Mouse (Mus musculus) liver (tissue): ENCODE measurements around the gene Phlda1.

Source experiments
- DNase-seq: peaks from one replicate; pipeline ENCODE4 v3.0.0-alpha.2; 2020; ENCODE audit warnings: mixed read lengths

Gene Phlda1

DNA sequence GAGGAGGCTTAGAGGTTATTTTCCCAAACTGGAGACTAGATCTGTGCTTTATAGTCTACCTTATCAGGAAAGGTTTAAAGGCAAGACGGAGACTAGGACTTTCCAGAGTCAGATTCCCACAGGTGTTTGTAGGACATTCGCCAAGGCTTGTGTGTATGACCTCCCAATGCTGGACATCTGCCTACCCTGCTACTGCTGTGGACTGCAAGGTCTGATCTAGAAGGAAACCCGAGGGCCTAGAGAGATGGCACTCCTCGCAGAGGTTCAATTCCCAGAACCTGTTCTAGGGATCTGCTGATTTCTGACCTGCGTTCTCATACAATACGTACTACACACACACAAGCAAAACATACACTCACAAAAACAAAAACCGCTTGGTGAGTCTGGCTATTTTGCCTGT lies 680 bp upstream of the Phlda1 start:
- DNase-seq, result no peak

DNA sequence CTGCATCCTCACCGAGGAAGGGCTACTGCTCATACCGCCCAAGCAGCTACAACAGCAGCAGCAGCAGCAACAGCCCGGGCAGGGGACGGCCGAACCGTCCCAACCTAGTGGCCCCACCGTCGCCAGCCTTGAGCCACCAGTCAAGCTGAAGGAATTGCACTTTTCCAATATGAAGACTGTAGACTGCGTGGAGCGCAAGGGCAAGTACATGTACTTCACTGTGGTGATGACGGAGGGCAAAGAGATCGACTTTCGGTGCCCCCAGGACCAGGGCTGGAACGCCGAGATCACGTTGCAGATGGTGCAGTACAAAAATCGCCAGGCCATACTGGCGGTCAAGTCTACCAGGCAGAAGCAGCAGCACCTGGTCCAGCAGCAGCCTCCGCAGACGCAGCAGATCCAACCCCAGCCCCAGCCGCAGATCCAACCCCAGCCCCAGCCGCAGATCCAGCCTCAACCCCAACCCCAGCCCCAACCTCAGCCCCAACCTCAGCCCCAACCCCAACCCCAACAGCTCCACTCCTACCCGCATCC lies 907 bp downstream of the Phlda1 start:
- DNase-seq, result peak; percentile 15

DNA sequence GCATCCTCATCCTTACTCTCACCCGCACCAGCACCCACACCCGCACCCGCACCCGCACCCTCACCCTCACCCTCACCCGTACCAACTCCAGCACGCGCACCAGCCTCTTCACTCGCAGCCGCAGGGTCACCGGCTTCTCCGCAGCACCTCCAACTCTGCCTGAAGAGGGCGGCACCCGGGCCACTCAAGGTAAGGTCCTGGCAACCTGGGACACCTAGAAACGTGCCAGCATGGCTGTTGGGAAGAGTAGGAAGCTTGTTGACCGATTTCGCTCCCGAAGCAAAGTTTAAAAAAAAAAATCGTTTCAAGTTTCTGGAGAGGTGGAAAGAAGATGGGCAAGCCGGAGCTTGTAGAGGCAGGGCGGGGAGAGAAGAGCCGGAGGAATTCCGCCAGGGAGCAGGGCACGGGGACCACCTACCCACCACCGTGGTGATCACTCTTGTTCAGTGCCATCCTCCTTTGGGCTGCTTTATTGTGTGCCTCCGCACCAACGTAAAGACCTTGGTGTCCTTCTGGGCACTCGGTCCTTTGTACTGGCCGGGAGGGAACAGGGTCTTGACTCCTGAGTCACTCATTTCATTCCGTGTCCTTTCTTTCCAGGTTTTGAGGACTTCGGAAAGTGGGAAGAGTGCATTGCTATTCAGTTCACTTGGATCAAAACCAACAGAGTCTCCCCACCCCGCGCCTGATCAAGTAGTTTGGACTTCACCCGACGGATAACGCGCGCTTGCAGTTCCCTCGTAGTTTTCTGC lies 1.6 kb downstream of the Phlda1 start:
- DNase-seq, result peak; percentile 67

DNA sequence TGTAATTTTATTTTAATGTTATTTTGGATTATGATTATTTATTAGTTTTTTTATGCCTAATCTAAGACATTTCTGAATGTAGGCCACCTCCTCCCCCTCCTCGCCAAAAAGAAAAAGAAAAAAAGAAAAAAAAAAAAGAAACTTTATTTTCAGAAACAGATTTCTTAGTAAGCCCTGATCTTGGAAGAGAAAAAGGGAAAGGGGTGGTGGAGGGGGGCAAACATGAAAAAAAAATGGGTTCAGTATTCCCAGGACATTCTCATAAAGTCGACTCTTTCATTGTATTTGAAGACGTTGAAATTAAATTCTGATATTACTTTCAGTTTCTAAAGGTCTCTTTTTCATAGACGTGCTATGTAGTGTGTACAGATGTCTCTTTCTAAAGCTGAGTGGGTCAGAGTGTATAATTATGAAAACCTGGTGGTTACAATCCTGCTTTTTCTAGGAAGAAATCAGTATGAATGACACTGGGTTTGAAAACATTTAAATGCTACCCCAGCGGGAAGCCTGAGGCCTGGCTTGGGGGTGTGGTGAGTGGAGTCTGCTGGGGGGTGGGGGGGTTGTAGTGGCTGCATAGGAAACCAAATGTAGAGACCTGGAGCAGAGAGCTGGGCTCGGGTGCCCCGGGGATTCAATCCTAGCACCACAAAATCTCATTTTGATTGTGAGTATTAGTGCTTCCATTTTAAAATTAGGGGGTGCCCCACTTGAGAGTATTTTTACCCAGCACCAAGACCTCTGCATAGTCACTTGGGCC lies 2.4 kb downstream of the Phlda1 start:
- DNase-seq, result no peak

DNA sequence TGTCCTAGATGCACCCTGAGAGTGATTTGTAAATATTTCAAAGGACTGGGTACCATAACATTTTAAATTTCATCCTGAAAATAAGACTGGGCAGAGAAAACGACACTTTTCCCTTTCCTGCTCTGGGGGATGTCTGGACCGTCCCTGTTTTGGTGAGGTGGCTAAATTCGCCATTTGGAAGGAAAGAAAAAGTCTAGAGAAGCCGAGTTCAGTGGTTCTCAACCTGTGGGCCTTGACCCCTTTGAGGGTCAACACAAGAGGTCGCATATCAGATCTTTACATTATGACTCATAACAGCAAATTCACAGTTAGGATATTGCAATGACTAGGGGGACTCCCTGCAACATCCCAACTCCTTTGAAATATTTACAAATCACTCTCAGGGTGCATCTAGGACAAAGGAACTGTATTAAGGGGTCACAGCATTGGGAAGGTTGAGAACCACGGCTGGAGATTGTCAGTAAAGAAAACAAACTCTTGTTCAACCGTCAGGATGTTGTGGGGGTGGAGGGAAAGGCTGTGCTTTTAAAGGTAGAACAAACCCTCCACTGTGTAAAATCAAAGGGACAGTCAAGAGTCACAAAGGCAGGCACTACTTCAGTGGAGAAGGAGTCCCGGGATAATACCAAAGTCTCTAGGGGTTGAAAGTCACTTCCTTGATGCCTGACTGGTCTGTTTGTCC lies 3.2 kb downstream of the Phlda1 start:
- no peak for DNase-seq

DNA sequence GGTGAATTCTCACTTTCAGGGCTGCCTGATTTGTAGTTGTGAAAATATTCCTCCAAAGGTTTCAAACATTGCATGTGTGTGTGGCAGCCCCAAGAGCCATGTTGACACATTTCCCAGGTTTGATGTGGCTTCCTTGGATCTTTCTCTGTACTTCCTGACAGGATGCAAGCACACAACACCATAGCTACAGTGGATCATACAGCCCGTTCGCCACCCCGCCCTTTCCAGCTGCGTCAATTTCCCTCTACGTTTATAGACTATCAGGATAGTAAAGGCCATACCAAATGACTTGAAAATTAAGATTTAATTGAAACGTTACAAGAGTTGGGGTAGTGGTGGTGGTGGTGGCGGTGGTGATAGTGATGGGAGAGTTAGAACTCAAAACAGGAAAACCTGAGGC lies 3.9 kb downstream of the Phlda1 start:
- no peak for DNase-seq

DNA sequence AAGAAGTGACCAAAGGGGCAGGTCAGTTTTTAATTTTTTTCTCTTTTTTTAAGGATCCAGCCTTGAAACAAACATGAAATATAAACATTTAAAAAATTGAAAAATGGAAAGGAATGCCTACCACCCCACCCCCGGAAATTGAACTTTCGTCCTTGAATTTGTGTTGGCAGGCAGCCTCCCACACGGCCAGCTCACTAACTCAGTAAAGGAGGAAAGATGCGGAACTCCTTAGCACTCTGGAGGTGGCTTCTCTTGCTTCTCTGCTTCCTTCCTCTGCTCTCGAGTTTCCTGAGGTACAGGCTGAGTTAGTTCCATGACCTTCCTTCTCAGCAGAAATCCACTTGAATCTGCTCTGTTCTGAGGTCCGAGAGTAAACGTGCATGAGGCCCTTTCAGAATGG lies 4.7 kb downstream of the Phlda1 start:
- no peak for DNase-seq

DNA sequence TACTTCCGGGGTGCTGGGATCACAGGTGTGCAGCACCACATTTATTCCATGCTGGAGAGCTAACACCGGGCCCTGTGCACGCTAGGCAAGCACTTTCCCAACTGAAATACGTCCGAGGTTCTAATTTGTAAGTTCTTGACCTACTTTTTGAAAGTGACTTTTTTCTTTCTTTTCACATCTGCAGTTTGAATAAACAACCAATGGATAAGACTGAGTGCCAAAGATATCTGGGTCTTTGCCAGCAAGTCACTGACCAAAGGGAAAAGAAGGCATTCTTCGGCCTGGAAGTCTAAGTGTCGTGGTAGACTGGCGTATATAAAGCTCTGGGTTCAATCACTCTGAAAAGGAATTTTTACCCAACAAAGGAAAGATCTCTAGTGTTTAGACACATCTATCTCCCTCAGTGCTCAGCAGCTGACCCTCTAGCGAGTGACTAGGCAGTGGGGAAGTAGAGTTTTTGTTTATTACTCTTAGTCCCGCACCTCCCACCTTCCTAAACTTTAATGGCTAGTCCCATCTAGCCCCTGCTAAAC lies 6.0 kb downstream of the Phlda1 start:
- DNase-seq, result no peak

DNA sequence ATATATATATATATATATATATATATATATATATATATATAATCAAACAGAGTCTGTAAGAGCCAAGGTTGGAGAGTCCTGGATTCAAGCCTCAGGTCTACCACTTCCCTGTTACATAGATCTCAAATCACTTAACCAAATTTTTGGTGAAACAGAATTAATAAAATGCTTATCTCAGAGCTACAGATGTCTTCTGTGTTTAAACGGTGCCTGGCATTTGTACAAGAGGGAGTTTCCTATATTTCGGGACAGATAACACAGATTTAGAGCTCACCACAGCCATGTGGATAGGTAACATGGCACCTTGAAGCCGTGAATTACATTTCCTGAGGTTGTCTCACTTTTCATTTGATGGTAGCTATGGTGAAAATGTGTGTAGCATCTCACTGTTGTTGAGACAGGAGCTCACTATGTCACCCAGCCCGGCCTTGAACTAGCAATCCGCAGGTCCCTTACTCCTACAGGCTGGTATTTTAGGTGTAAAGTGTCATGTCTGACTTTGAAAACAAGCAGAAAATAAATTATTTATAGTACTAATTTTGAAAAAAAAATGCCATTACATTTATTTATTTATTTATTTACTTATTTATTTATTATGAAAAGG lies 8.3 kb downstream of the Phlda1 start:
- DNase-seq, result no peak

DNA sequence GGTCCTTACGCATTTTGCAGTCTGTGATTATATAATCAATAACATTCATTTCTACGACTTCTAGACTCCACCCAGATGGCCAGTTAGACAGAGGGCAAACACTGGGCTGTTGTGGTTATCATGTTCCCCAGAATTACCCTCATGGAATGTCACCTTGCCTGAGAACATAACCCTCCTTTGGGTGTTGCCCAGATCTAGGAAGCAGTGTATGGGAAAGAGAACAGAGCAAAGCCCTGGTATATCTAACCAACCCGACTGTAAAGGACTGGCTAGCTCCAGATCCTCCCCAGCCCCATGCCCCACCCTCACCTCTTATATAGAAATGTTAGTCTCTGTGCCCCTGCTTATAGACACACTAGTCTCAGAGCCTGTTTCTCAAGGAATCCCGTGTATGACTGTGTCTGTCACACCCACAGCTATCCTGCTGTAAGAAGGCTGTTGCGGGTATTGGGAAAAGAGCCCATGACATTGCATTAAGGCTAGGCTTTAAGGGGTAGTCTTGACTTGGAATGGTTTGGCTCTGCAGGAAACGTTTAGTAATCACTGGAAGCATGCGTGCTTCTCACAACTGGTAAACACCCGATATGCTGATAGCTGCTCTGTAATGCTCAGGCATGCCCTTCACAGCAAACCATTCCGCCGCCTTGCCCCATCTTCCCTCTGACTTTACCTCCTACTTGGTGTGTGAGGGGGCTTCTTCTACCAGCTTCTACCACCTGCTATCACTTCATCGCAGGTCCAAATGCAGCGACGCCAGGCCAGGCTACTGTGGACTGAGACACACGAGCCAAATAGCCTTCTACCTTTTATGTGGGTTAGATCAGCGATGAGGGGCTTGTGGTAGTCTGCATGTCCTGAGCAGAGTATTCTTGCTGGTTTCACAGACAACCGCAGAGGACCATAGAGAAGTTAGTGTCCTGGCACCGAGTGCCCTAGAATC lies 9.3 kb downstream of the Phlda1 start:
- DNase-seq, result no peak

DNA sequence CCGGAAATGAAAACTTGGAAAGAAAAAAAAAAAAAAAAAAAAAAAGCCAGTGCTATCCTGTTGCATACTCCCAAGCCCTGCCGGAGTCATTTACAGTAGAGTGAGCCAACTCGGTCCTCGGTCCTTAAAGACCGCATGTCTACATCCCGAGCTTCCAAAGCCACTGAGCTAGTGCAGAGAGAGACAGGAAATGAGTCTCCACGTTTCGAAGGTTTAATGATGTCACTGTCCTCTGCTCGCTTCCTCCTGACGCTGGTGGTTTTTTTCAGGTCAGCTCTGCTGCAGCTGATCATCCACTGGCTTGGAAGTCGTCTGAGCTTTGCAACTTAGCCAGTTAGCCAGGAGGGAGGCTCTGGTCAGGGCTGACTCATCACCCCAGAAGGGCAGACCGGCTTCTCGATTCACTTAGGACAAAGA lies 10.1 kb downstream of the Phlda1 start:
- peak; percentile 14 for DNase-seq

DNA sequence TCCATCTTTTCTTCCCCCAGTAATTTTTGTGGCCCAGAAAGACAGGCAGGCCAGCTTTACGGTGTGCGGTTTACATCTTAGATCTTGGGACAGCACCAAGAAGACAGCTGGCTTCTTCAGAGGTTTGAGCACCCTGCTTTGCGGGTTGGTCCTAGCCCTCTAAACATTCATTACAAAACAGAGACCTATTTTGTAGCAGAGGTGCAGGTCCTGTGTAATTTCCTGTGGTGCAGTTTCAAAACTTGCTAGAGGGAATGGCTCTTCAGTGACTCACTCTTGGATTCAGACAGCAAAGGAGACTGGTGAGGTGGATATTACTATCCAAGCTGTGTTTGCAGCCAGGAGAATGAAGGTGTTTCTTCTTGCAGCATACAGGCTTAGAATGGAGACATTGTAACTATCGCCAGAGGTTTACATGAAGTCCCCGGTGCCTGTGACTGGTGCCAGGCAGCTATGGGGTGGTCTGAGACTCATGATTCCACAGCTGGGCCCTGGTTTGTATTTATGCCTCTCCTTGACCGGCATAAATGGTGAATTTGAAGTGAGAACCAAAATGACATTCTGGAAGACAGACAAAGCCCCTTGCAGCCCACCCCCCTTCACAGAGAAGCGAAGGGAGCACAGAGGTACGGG lies 10.8 kb downstream of the Phlda1 start:
- no peak for DNase-seq

DNA sequence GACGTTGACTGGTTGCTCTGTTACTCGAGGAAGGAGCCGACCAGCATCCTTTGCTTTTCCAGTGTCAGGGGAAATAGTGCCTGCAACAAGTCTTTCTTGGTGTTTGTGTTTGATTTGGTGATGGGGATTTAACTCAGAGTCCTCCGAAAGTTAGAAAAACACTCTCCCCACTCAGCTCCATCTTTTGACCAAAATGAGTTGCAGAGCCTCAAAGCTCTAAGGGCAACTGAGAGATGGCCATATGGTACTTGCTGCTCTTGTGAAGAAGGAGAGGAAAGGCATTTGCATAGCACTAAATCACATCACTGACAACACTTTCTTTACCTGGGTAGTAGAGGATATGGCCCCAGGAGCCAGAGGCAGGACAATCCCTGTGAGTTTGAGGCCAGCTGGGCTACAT lies 12.3 kb downstream of the Phlda1 start:
- DNase-seq, result no peak

DNA sequence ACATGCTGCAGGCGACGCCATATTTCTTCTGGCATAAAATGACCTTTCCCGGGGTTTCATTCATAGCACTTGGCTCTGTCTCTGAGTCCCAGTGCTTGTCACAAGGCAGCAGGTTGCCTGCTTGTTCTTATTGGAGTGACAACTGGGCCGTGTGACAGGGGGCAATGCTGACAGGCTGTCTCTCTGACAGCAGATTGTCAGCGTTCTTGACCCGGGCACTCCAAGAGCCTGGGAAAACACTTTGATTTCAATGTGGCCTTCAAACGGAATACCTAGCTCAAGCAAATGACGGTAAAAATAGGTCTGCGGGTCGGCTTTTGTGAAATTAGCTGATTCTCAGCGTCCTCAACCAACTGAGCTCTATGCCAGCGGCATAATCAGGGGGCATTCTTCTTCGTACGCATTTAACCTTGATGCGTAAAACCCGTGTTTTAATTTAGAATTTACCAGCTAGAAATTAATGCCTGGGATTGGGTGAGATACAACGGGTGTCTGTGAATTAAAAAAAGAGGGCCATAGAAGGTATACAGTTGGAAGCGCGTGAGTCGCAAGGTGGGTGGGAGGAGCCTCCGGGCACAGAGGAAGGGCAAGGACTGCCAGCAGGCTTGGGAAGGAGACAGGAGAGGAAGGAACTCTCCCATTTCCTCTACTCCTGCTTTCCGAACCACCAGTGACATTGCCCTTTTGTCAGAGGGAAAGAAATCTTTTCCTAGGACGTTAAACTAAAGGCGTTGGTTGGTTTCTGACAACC lies 13.7 kb downstream of the Phlda1 start:
- DNase-seq, result no peak

DNA sequence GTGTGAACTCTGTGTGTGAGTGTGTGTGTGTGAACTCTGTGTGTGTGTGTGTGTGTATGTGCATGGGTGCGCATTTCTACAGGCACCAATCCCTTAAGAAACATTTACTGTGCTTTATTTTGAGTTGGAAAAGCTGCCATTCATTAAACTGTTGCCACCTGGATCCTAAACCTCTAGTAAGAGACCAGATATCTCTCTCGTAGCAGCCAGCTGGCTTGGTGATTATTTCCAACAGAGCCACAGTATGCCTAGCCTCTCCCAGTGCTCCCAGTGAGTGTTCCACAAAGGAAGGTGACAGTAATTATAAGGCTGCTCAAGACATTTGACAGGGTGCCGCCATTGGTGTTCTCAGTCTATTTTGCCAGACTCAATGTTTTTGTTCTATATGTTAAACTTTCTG lies 14.5 kb downstream of the Phlda1 start:
- DNase-seq, result no peak

DNA sequence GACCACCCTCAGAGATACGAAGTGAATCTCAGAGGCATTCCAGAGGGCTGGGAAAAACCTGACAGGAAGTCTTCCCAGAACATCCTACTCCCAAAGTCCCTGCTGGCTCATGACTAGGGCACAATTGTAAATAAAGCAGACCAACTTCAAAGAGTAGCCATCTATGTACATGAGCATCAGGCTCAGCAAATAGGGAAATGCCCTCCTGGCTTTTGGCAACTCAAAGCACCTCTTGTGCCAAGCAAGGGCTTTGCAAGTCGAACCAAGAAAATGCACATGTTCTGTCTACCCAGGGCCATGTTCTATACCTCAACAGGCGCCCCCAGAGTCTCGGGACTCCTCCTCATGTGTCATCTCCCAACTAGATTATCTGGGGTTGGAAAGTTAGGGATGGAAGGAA lies 15.6 kb downstream of the Phlda1 start:
- no peak for DNase-seq

DNA sequence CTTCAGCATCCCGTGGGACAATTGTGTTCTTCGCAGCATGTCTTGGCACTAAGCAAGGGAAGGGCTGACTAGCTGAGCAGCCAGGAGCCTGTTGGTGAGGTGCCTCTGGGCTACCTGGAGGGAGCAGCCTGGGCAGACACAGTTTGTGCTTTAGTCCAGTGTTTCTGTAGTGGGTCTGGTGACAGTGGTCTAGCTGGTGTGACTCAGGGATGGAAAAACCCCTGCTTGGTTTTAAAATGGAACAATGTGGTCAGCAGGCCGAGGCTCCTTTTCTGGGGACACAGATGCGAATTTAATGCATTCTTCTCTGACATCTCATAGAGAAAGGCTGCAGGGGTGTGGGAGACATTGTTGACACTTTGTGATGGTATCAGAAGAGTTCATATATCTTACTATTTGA lies 16.1 kb downstream of the Phlda1 start:
- no peak for DNase-seq

DNA sequence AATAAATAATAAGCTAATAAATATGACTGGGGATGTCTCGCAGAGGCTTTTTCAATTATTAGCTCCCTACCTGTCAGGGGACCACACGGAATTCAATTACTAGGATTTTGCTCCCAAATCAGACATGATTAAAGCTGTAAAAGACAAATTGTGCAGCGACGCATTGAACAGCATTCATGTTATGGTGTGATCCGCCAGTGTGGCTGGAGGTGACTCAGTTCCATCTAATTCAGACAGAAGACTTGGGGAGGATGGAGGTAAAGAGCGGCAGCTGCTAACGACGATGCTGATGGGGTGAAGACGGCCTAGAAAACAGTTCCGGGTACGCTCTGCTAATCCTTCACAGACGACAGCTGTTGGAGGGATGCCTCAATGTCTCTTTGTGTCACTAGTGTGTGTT lies 17.8 kb downstream of the Phlda1 start:
- no peak for DNase-seq

DNA sequence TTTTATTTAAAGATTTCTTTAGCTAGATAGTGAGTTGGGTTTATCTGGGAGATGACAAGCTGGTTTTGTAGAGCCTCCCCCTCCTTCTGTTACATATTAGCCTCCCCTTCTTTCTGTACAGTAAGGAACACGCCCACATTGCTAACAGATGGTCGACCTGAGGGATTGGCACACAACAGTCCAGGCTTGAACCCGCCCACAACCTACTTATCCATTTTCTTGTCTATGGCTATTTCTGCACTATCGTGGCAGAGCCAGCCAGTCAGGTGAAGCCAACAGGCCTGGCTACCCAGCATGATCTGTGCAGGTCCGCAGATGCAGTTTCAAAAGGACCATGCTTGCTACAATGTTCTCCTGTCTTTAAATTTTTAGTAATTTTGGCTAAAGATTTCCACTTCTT lies 21.0 kb downstream of the Phlda1 start:
- DNase-seq, result no peak

DNA sequence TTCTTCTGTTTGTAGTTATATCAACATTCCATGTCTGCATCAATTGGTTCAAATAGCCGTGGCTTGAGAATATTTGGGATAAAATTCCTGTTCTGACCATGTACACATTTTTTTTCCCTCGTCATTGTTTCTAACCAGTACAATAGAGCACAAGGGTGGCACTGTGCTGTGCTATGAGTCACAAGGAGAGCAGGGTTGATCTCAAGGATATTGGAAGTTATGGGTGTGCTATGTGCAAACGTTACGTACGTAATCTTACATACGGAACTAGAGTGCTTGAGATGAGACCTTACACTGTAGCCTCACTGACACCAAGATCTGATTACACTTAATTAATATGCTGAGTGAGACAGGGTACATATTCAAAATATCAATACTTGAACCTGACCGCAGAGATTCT lies 21.5 kb downstream of the Phlda1 start:
- DNase-seq, result no peak

DNA sequence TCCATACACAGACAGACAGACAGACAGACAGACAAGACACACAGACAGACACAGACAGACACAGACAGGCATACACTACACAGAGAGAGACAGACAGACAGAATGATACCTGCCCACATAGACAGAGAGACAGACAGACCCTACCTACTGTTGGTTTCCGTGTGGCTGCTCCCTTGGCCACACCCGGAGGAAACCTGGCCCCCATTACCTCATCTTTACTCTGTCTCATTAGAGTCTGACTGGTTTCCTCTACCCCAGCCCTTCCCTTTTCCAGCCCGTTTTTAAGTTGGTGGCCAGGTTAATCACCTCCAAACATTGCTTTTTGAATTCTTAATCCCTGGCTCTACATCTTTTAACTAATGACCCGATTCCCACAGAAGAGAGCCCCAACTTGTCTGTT lies 22.2 kb downstream of the Phlda1 start:
- DNase-seq, result no peak
